Mouse (Mus musculus): ENCODE measurements at regions not wholly inside any gene's neighbourhood (a gene's known extent, or its start where the extent isn't known, plus 50 kb on each side); places are given as distances from the start of the nearest gene placed in this dataset.

GRCm38 (mm10) chr13:5803540-5804380 is 57.5 kb upstream of the Klf6 start:
- DNase-seq = no peak

GRCm38 (mm10) chr13:5804381-5804941 is 56.8 kb upstream of the Klf6 start:
- DNase-seq = no peak

- DNase-seq = no peak
These were observed 52.9 kb upstream of the Klf6 start for GRCm38 (mm10) chr13:5808380-5808779.

All from cerebellum, adult 9-11 months (tissue).